9 mouse cellular contexts compared by ENCODE assay signal in genomic region chr3:102803937-102804336, GRCm38 (mm10). TPM values are rescaled to one million over a fixed set of nuclear protein-coding genes. Genes with fewer than 3 reads are reported as not detected.
DNase-seq lines count a peak whose midpoint lies in the region; ATAC-seq and TF ChIP-seq lines count a peak whose summit lies in the region.
"Had no signal": no experiment of that assay in that cellular context is flagged by ENCODE, and none has a peak within 500 bp of the region (broad histone marks: within the 10 kb centered on the region; RNA-seq: fewer than 3 reads in every experiment).

No protein-coding gene starts in this region.

- no peak overlapping the region for H3K27ac ChIP-seq in bone marrow, adult 2 months (ENCODE audit: control insufficient read depth, insufficient read depth, low read depth, low read length, poor library complexity)
- H3K27ac ChIP-seq in forebrain, embryonic 13.5 days, result no peak overlapping the region
- H3K27ac ChIP-seq in limb, embryonic 14.5 days (replicated peaks; ENCODE audit: low read depth, low read length), result no peak overlapping the region
- H3K27ac ChIP-seq: heart, embryonic 15.5 days had no signal

- no peak for TF ChIP-seq POLR2A in bone marrow, adult 2 months (IDR thresholded peaks at IDR 0.05; ENCODE audit: borderline replicate concordance, control insufficient read depth, low read depth, low read length)
- TF ChIP-seq POLR2A in limb, embryonic 14.5 days (IDR thresholded peaks at IDR 0.05; ENCODE audit: borderline replicate concordance, extremely low read depth, insufficient read depth, insufficient read length), result no peak

- H3K4me3 ChIP-seq in bone marrow, adult 2 months (replicated peaks; ENCODE audit: control insufficient read depth, low read depth, low read length), result no peak overlapping the region
- H3K4me3 ChIP-seq in forebrain, embryonic 13.5 days, result no peak overlapping the region
- H3K4me3 ChIP-seq in limb, embryonic 14.5 days (replicated peaks; ENCODE audit: low read length), result no peak overlapping the region
- H3K4me3 ChIP-seq: heart, embryonic 15.5 days had no signal

- H3K36me3 ChIP-seq in forebrain, embryonic 13.5 days (ENCODE audit: poor library complexity, severe bottlenecking), result no peaks in the 10 kb centered on the region
- no peaks in the 10 kb centered on the region for H3K36me3 ChIP-seq in limb, embryonic 14.5 days (ENCODE audit: control insufficient read depth, insufficient read depth, low read length)
- H3K36me3 ChIP-seq: heart, embryonic 15.5 days had no signal

- ATAC-seq in forebrain, embryonic 13.5 days, result peak; percentile 61; the same call in 1 of the 2 replicates
- no peak for ATAC-seq in limb, embryonic 14.5 days (ENCODE audit: low FRiP score, low read depth)

- H3K9ac ChIP-seq in forebrain, embryonic 13.5 days, result no peak overlapping the region
- no peak overlapping the region for H3K9ac ChIP-seq in limb, embryonic 14.5 days (ENCODE audit: low read depth, low read length, severe bottlenecking)
- H3K9ac ChIP-seq: heart, embryonic 15.5 days had no signal

- no peaks in the 10 kb centered on the region for H3K9me3 ChIP-seq in forebrain, embryonic 13.5 days (replicated peaks)
- no peaks in the 10 kb centered on the region for H3K9me3 ChIP-seq in limb, embryonic 14.5 days (ENCODE audit: control insufficient read depth, low read length)
- H3K9me3 ChIP-seq: heart, embryonic 15.5 days had no signal

- DNase-seq in ovary, postnatal 10 days (ENCODE audit: low spot score), result peak; percentile 37
- no peak for DNase-seq in ovary, adult 18-20 months (ENCODE audit: low spot score)
- peak; percentile 67 for DNase-seq in kidney, adult 9 months
- DNase-seq in limb, embryonic 14.5 days (ENCODE audit: low spot score), result peak; percentile 88
- peak; percentile 85 for DNase-seq in retina, postnatal 1 day
- DNase-seq in urinary bladder, adult 2 months (ENCODE audit: low spot score), result peak; percentile 41

- WGBS in bone marrow, adult 2 months, result 2% methylated on average over 3 of the region's 3 CpGs
- WGBS in forebrain, embryonic 13.5 days, result 1% methylated on average over 3 of the region's 3 CpGs
- WGBS in limb, embryonic 14.5 days, result 6% methylated on average over 3 of the region's 3 CpGs

- peak; percentile 52 for TF ChIP-seq CTCF in bone marrow, adult 2 months (IDR thresholded peaks at IDR 0.05; ENCODE audit: control insufficient read depth, insufficient read depth, low read length)

- no peak overlapping the region for H3K4me2 ChIP-seq in forebrain, embryonic 13.5 days
- no peak overlapping the region for H3K4me2 ChIP-seq in limb, embryonic 14.5 days (replicated peaks; ENCODE audit: low read depth, low read length, severe bottlenecking)
- H3K4me2 ChIP-seq: heart, embryonic 15.5 days had no signal

- H3K4me1 ChIP-seq in bone marrow, adult 2 months (ENCODE audit: control insufficient read depth, insufficient read depth, low read length), result no peaks in the 10 kb centered on the region
- H3K4me1 ChIP-seq in forebrain, embryonic 13.5 days, result no peaks in the 10 kb centered on the region
- no peaks in the 10 kb centered on the region for H3K4me1 ChIP-seq in limb, embryonic 14.5 days (ENCODE audit: control insufficient read depth, insufficient read depth, low read length)
- H3K4me1 ChIP-seq: heart, embryonic 15.5 days had no signal

- H3K27me3 ChIP-seq in forebrain, embryonic 13.5 days, result no peaks in the 10 kb centered on the region
- H3K27me3 ChIP-seq in limb, embryonic 14.5 days (ENCODE audit: control insufficient read depth, insufficient read depth, low read length), result no peaks in the 10 kb centered on the region

RNA-seq across cellular contexts. Expression of gene Tshb, which starts 21.4 kb away (rescaled TPM):
- polyA plus RNA-seq in bone marrow, adult 2 months (2011; ENCODE audit: insufficient read depth, insufficient read length, low replicate concordance, missing spikeins), result not detected in 2 replicates
- 0.08 and 0.12 TPM in 2 replicates for polyA plus RNA-seq in forebrain, embryonic 13.5 days (2015; fragmentation: Nextera tagmentation; extraction: Ambion mirVana)
- polyA plus RNA-seq in limb, embryonic 14.5 days (2012; rRNA removed), result not detected in 2 replicates
- 0.15 TPM in 1 of 2 replicates, not detected in the other for polyA plus RNA-seq in limb, embryonic 14.5 days (2014; fragmentation: Nextera tagmentation; extraction: Ambion mirVana)
- polyA plus RNA-seq in urinary bladder, adult 2 months (2012; rRNA removed), result not detected in 2 replicates
- polyA plus RNA-seq: heart, embryonic 15.5 days had no signal
